Mouse (Mus musculus): ENCODE results near the gene Ctnnd2. TPM values are rescaled to one million over a fixed set of nuclear protein-coding genes. Genes with fewer than 3 reads are reported as not detected.

The Ctnnd2 gene
- polyA plus RNA-seq, 1 experiment from 2014 or later, result 0.83 TPM

GRCm38 (mm10) chr15:30387244-30387643, 214.9 kb downstream of the Ctnnd2 start:
- Histone ChIP-seq H3K27me3 (ENCODE audit: control insufficient read depth, insufficient read depth, low read length) (no peaks in the 10 kb centered on the region), H3K4me3 (ENCODE audit: low read length) (no peak overlapping the region), H3K4me2 (ENCODE audit: low read depth, low read length) (no peak overlapping the region), H3K27ac (ENCODE audit: low read length) (no peak overlapping the region), H3K9me3 (replicated peaks; ENCODE audit: control insufficient read depth, low read length) (no peaks in the 10 kb centered on the region), H3K4me1 (ENCODE audit: control insufficient read depth, insufficient read depth, low read length) (0 out of 2 replicates have a peak, but pooled peaks cover 3% of the 10 kb centered on the region), H3K9ac (ENCODE audit: low read length) (no peak overlapping the region), H3K36me3 (ENCODE audit: control insufficient read depth, insufficient read depth) (no peaks in the 10 kb centered on the region)
- 42% methylated on average over 6 of the region's 6 CpGs for WGBS
- ATAC-seq (replicated peaks; ENCODE audit: extremely low read depth, insufficient read depth, low FRiP score), result no peak

GRCm38 (mm10) chr15:30401111-30401510, 228.7 kb downstream of the Ctnnd2 start:
- Histone ChIP-seq H3K27me3 (ENCODE audit: control insufficient read depth, insufficient read depth, low read length) (no peaks in the 10 kb centered on the region), H3K9ac (ENCODE audit: low read length) (no peak overlapping the region), H3K36me3 (ENCODE audit: control insufficient read depth, insufficient read depth) (no peaks in the 10 kb centered on the region), H3K4me1 (ENCODE audit: control insufficient read depth, insufficient read depth, low read length) (no peaks in the 10 kb centered on the region), H3K4me2 (ENCODE audit: low read depth, low read length) (no peak overlapping the region), H3K27ac (ENCODE audit: low read length) (no peak overlapping the region), H3K4me3 (ENCODE audit: low read length) (no peak overlapping the region), H3K9me3 (replicated peaks; ENCODE audit: control insufficient read depth, low read length) (no peaks in the 10 kb centered on the region)
- WGBS, result 88% methylated on average over 4 of the region's 4 CpGs
- ATAC-seq (replicated peaks; ENCODE audit: extremely low read depth, insufficient read depth, low FRiP score), result no peak

- H3K9me3 ChIP-seq (replicated peaks; ENCODE audit: control insufficient read depth, low read length), result no peaks in the 10 kb centered on the region
- no peak overlapping the region for H3K9ac ChIP-seq (ENCODE audit: low read length)
- H3K36me3 ChIP-seq (ENCODE audit: control insufficient read depth, insufficient read depth), result no peaks in the 10 kb centered on the region
- no peak overlapping the region for H3K27ac ChIP-seq (ENCODE audit: low read length)
- H3K4me3 ChIP-seq (ENCODE audit: low read length), result no peak overlapping the region
- ATAC-seq (replicated peaks; ENCODE audit: extremely low read depth, insufficient read depth, low FRiP score), result no peak
- no peaks in the 10 kb centered on the region for H3K4me1 ChIP-seq (ENCODE audit: control insufficient read depth, insufficient read depth, low read length)
- no peaks in the 10 kb centered on the region for H3K27me3 ChIP-seq (ENCODE audit: control insufficient read depth, insufficient read depth, low read length)
- no peak overlapping the region for H3K4me2 ChIP-seq (ENCODE audit: low read depth, low read length)
- WGBS, result 0% methylated on average over 1 of the region's 1 CpGs
These were observed 233.9 kb downstream of the Ctnnd2 start for GRCm38 (mm10) chr15:30406254-30406653.

- Histone ChIP-seq H3K4me2 (ENCODE audit: low read depth, low read length) (no peak overlapping the region), H3K9me3 (replicated peaks; ENCODE audit: control insufficient read depth, low read length) (no peaks in the 10 kb centered on the region), H3K9ac (ENCODE audit: low read length) (no peak overlapping the region), H3K4me1 (ENCODE audit: control insufficient read depth, insufficient read depth, low read length) (no peaks in the 10 kb centered on the region), H3K27ac (ENCODE audit: low read length) (no peak overlapping the region), H3K27me3 (ENCODE audit: control insufficient read depth, insufficient read depth, low read length) (no peaks in the 10 kb centered on the region), H3K36me3 (ENCODE audit: control insufficient read depth, insufficient read depth) (no peaks in the 10 kb centered on the region), H3K4me3 (ENCODE audit: low read length) (no peak overlapping the region)
- ATAC-seq (replicated peaks; ENCODE audit: extremely low read depth, insufficient read depth, low FRiP score), result no peak
- WGBS, result 81% methylated on average over 5 of the region's 5 CpGs
These were observed 250.8 kb downstream of the Ctnnd2 start for GRCm38 (mm10) chr15:30423146-30423545.

GRCm38 (mm10) chr15:30424290-30424689, 251.9 kb downstream of the Ctnnd2 start:
- Histone ChIP-seq H3K27ac (ENCODE audit: low read length) (no peak overlapping the region), H3K4me1 (ENCODE audit: control insufficient read depth, insufficient read depth, low read length) (no peaks in the 10 kb centered on the region), H3K4me3 (ENCODE audit: low read length) (no peak overlapping the region), H3K27me3 (ENCODE audit: control insufficient read depth, insufficient read depth, low read length) (no peaks in the 10 kb centered on the region), H3K36me3 (ENCODE audit: control insufficient read depth, insufficient read depth) (no peaks in the 10 kb centered on the region), H3K9me3 (replicated peaks; ENCODE audit: control insufficient read depth, low read length) (no peaks in the 10 kb centered on the region), H3K9ac (ENCODE audit: low read length) (no peak overlapping the region), H3K4me2 (ENCODE audit: low read depth, low read length) (no peak overlapping the region)
- ATAC-seq (replicated peaks; ENCODE audit: extremely low read depth, insufficient read depth, low FRiP score), result no peak
- 58% methylated on average over 9 of the region's 9 CpGs for WGBS

- Histone ChIP-seq H3K4me2 (ENCODE audit: low read depth, low read length) (no peak overlapping the region), H3K9me3 (replicated peaks; ENCODE audit: control insufficient read depth, low read length) (no peaks in the 10 kb centered on the region), H3K4me1 (ENCODE audit: control insufficient read depth, insufficient read depth, low read length) (no peaks in the 10 kb centered on the region), H3K36me3 (ENCODE audit: control insufficient read depth, insufficient read depth) (no peaks in the 10 kb centered on the region), H3K27ac (ENCODE audit: low read length) (no peak overlapping the region), H3K27me3 (ENCODE audit: control insufficient read depth, insufficient read depth, low read length) (no peaks in the 10 kb centered on the region), H3K9ac (ENCODE audit: low read length) (no peak overlapping the region), H3K4me3 (ENCODE audit: low read length) (no peak overlapping the region)
- ATAC-seq (replicated peaks; ENCODE audit: extremely low read depth, insufficient read depth, low FRiP score), result no peak
- 22% methylated on average over 2 of the region's 2 CpGs for whole genome bisulfite sequencing
These were observed 254.9 kb downstream of the Ctnnd2 start for GRCm38 (mm10) chr15:30427342-30427741.

- Histone ChIP-seq H3K4me2 (ENCODE audit: low read depth, low read length) (no peak overlapping the region), H3K36me3 (ENCODE audit: control insufficient read depth, insufficient read depth) (no peaks in the 10 kb centered on the region), H3K27ac (ENCODE audit: low read length) (no peak overlapping the region), H3K9me3 (replicated peaks; ENCODE audit: control insufficient read depth, low read length) (no peaks in the 10 kb centered on the region), H3K4me1 (ENCODE audit: control insufficient read depth, insufficient read depth, low read length) (no peaks in the 10 kb centered on the region), H3K27me3 (ENCODE audit: control insufficient read depth, insufficient read depth, low read length) (no peaks in the 10 kb centered on the region), H3K9ac (ENCODE audit: low read length) (no peak overlapping the region), H3K4me3 (ENCODE audit: low read length) (no peak overlapping the region)
- no peak for ATAC-seq (replicated peaks; ENCODE audit: extremely low read depth, insufficient read depth, low FRiP score)
- 66% methylated on average over 5 of the region's 5 CpGs for WGBS
These were observed 266.7 kb downstream of the Ctnnd2 start for GRCm38 (mm10) chr15:30439045-30439444.

GRCm38 (mm10) chr15:30450765-30451164, 278.4 kb downstream of the Ctnnd2 start:
- H3K4me3 ChIP-seq (ENCODE audit: low read length), result no peak overlapping the region
- H3K27me3 ChIP-seq (ENCODE audit: control insufficient read depth, insufficient read depth, low read length), result no peaks in the 10 kb centered on the region
- no peaks in the 10 kb centered on the region for H3K36me3 ChIP-seq (ENCODE audit: control insufficient read depth, insufficient read depth)
- no peak overlapping the region for H3K4me2 ChIP-seq (ENCODE audit: low read depth, low read length)
- H3K9me3 ChIP-seq (replicated peaks; ENCODE audit: control insufficient read depth, low read length), result no peaks in the 10 kb centered on the region
- H3K9ac ChIP-seq (ENCODE audit: low read length), result no peak overlapping the region
- WGBS, result 89% methylated on average over 7 of the region's 7 CpGs
- no peaks in the 10 kb centered on the region for H3K4me1 ChIP-seq (ENCODE audit: control insufficient read depth, insufficient read depth, low read length)
- H3K27ac ChIP-seq (ENCODE audit: low read length), result no peak overlapping the region
- no peak for ATAC-seq (replicated peaks; ENCODE audit: extremely low read depth, insufficient read depth, low FRiP score)

GRCm38 (mm10) chr15:30451921-30452320, 279.5 kb downstream of the Ctnnd2 start:
- no peaks in the 10 kb centered on the region for H3K4me1 ChIP-seq (ENCODE audit: control insufficient read depth, insufficient read depth, low read length)
- no peak overlapping the region for H3K9ac ChIP-seq (ENCODE audit: low read length)
- H3K4me2 ChIP-seq (ENCODE audit: low read depth, low read length), result no peak overlapping the region
- no peaks in the 10 kb centered on the region for H3K36me3 ChIP-seq (ENCODE audit: control insufficient read depth, insufficient read depth)
- ATAC-seq (replicated peaks; ENCODE audit: extremely low read depth, insufficient read depth, low FRiP score), result no peak
- H3K9me3 ChIP-seq (replicated peaks; ENCODE audit: control insufficient read depth, low read length), result no peaks in the 10 kb centered on the region
- 54% methylated on average over 5 of the region's 5 CpGs for WGBS
- H3K27ac ChIP-seq (ENCODE audit: low read length), result no peak overlapping the region
- no peak overlapping the region for H3K4me3 ChIP-seq (ENCODE audit: low read length)
- no peaks in the 10 kb centered on the region for H3K27me3 ChIP-seq (ENCODE audit: control insufficient read depth, insufficient read depth, low read length)

All from heart, embryonic 16.5 days (tissue).